Mouse (Mus musculus) testis, adult 2 months (tissue): ENCODE results near the gene Gata3. TPM values are rescaled to one million over a fixed set of nuclear protein-coding genes. Genes with fewer than 3 reads are reported as not detected.

ENCODE experiments used
- H3K27ac ChIP-seq: fragments of 200-500 bp; 2 replicates; pipeline ENCODE4 v1.5.1; 2012; ENCODE audit warnings: low read depth, low read length; ENCODE audit not compliant: control insufficient read depth, insufficient read depth
- H3K27me3 ChIP-seq: fragments of 200-500 bp; 2 replicates; pipeline ENCODE4 v1.6.1; 2012; ENCODE audit warnings: mild to moderate bottlenecking, low read length, moderate library complexity; ENCODE audit not compliant: control insufficient read depth, insufficient read depth
- H3K36me3 ChIP-seq: fragments of 200-500 bp; 2 replicates; pipeline ENCODE4 v1.6.1; 2012; ENCODE audit warnings: mild to moderate bottlenecking, low read length; ENCODE audit not compliant: control insufficient read depth, insufficient read depth
- H3K4me1 ChIP-seq: fragments of 200-500 bp; 2 replicates; pipeline ENCODE4 v1.6.1; 2012; ENCODE audit warnings: low read length; ENCODE audit not compliant: control insufficient read depth, insufficient read depth
- H3K4me3 ChIP-seq: fragments of 200-500 bp; 2 replicates; pipeline ENCODE4 v1.5.1; 2012; ENCODE audit warnings: low read depth, mild to moderate bottlenecking, low read length, moderate library complexity, mixed read lengths; ENCODE audit not compliant: control insufficient read depth
- CTCF ChIP-seq: fragments of 200-500 bp; IDR thresholded peaks from 2 replicates; pipeline ENCODE4 v1.5.1; 2012; ENCODE audit warnings: low read depth, mild to moderate bottlenecking, inconsistent platforms, low read length, moderate library complexity; ENCODE audit not compliant: control insufficient read depth, insufficient read depth, insufficient replicate concordance
- POLR2A ChIP-seq: fragments of 200-500 bp; IDR thresholded peaks from 2 replicates; pipeline ENCODE4 v1.6.1; 2012; ENCODE audit warnings: low read depth, mild to moderate bottlenecking, inconsistent platforms, low read length, moderate library complexity; ENCODE audit not compliant: control insufficient read depth
- polyA plus RNA-seq: library from polyadenylated mRNA; depleted of rRNA; stranded (reverse); fragments of >200 nt; gene quantifications from 2 replicates; pipeline ENCODE4 v1.2.3, GENCODE M21; 2012; rRNA removed

The Gata3 gene
- polyA plus RNA-seq, 1 experiment = 1.0 TPM

- TF ChIP-seq CTCF = no peak
- no peak for TF ChIP-seq POLR2A
- Histone ChIP-seq H3K4me1 (peaks cover 2% of the 10 kb centered on the region; the same call in 1 of the 2 replicates), H3K27ac (no peak overlapping the region), H3K36me3 (no peaks in the 10 kb centered on the region), H3K4me3 (no peak overlapping the region), H3K27me3 (no peaks in the 10 kb centered on the region)
Measured at GRCm38 (mm10) chr2:9827624-9828023, 62.2 kb downstream of the Gata3 start.

- Histone ChIP-seq H3K4me3 (no peak overlapping the region), H3K4me1 (peaks cover 2% of the 10 kb centered on the region; the same call in 1 of the 2 replicates), H3K27me3 (no peaks in the 10 kb centered on the region), H3K36me3 (no peaks in the 10 kb centered on the region), H3K27ac (no peak overlapping the region)
- TF ChIP-seq POLR2A (no peak), CTCF (no peak)
Measured at GRCm38 (mm10) chr2:9820611-9821010, 69.2 kb downstream of the Gata3 start.

- Histone ChIP-seq H3K4me1 (no peaks in the 10 kb centered on the region), H3K4me3 (no peak overlapping the region), H3K36me3 (no peaks in the 10 kb centered on the region), H3K27me3 (no peaks in the 10 kb centered on the region), H3K27ac (no peak overlapping the region)
- TF ChIP-seq POLR2A = no peak
- TF ChIP-seq CTCF = no peak
Measured at GRCm38 (mm10) chr2:9818177-9818785, 71.6 kb downstream of the Gata3 start.

Other genes with a start within 250 kb of the Gata3 start
- 57.2 and 69.9 TPM in 2 replicates for gene 4930412O13Rik, start 8.8 kb downstream of the Gata3 start, polyA plus RNA-seq
- 0.75 TPM in 1 of 2 replicates, not detected in the other for gene 9230102O04Rik, start 494 bp downstream of the Gata3 start, polyA plus RNA-seq
- 9.1 and 10.5 TPM in 2 replicates for gene Taf3, start 158.6 kb upstream of the Gata3 start, polyA plus RNA-seq
- 154 and 178 TPM in 2 replicates for gene Atp5c1, start 190.5 kb upstream of the Gata3 start, polyA plus RNA-seq
- 1.7 and 2.0 TPM in 2 replicates for gene Kin, start 190.6 kb upstream of the Gata3 start, polyA plus RNA-seq
- gene Itih2, start 241.4 kb upstream of the Gata3 start, polyA plus RNA-seq = 6.1 and 7.9 TPM in 2 replicates